Mouse (Mus musculus) spleen, adult 2 months (tissue): ENCODE measurements around the gene Fen1.

Source experiments
- CTCF ChIP-seq: fragments of 200-500 bp; IDR thresholded peaks from 2 replicates; pipeline ENCODE4 v1.5.1; 2011; ENCODE audit warnings: mild to moderate bottlenecking, inconsistent platforms; ENCODE audit not compliant: insufficient read depth, insufficient read length, insufficient replicate concordance; ENCODE audit errors: extremely low read depth
- POLR2A ChIP-seq: fragments of 200-500 bp; IDR thresholded peaks from 2 replicates; pipeline ENCODE4 v1.6.1; 2011; ENCODE audit warnings: low read depth, low read length, inconsistent platforms

GRCm38 (mm10) chr19:10239419-10239818, 35.5 kb upstream of the Fen1 start:
- TF ChIP-seq CTCF (no peak), POLR2A (no peak)
